Mouse (Mus musculus) heart, embryonic 16.5 days (tissue): ENCODE results near the gene Ldhb. TPM values are rescaled to one million over a fixed set of nuclear protein-coding genes. Genes with fewer than 3 reads are reported as not detected.
"Not testable (repeated sequence)": the region's sequence is repeated elsewhere in the genome, so short reads cannot be mapped to it uniquely, and the experiment has no call there.

Experiments used
- ATAC-seq: fragments of 200-750 bp; cut with Nextera tagmentation; replicated peaks from 2 replicates; pipeline ENCODE4 v1.8.0; 2017; ENCODE audit warnings: moderate number of reproducible peaks; ENCODE audit not compliant: insufficient read depth, low FRiP score; ENCODE audit errors: extremely low read depth
- H3K27ac ChIP-seq: fragments of 300-500 bp; sonication (generic); 2 replicates; pipeline ENCODE4 v1.5.1; 2014; ENCODE audit warnings: mild to moderate bottlenecking, low read length, control low read depth, moderate library complexity
- H3K27me3 ChIP-seq: fragments of 300-500 bp; sonication (generic); 2 replicates; pipeline ENCODE4 v1.6.1; 2014; ENCODE audit warnings: low read length, mixed read lengths; ENCODE audit not compliant: control insufficient read depth, insufficient read depth
- H3K36me3 ChIP-seq: fragments of 300-500 bp; sonication (generic); 2 replicates; pipeline ENCODE4 v1.6.1; 2014; ENCODE audit not compliant: control insufficient read depth, insufficient read depth
- H3K4me1 ChIP-seq: fragments of 300-500 bp; sonication (generic); 2 replicates; pipeline ENCODE4 v1.6.1; 2014; ENCODE audit warnings: low read length, mixed read lengths; ENCODE audit not compliant: control insufficient read depth, insufficient read depth
- H3K4me2 ChIP-seq: fragments of 300-500 bp; sonication (generic); 2 replicates; pipeline ENCODE4 v1.6.1; 2014; ENCODE audit warnings: low read depth, mild to moderate bottlenecking, control low read depth, low read length
- H3K4me3 ChIP-seq: fragments of 300-500 bp; sonication (generic); 2 replicates; pipeline ENCODE4 v1.5.1; 2014; ENCODE audit warnings: mild to moderate bottlenecking, control low read depth, low read length
- H3K9ac ChIP-seq: fragments of 300-500 bp; sonication (generic); 2 replicates; pipeline ENCODE4 v1.6.1; 2014; ENCODE audit warnings: low read length, control low read depth
- H3K9me3 ChIP-seq: fragments of 300-500 bp; sonication (generic); replicated peaks from 2 replicates; pipeline ENCODE4 v1.6.1; 2016; ENCODE audit warnings: low read length; ENCODE audit not compliant: control insufficient read depth
- WGBS: fragments of 180-500 bp; shearing (Covaris S2); extraction: QIAGEN DNeasy Blood & Tissue Kit; methylation state at CpG from one replicate; pipeline ENCODE4 v1.1.7; 2014; 5-methylcytosine and 5-hydroxymethylcytosine counted together
- polyA plus RNA-seq: library from polyadenylated mRNA; unstranded; fragments of >200 nt; fragmentation: Nextera tagmentation; extraction: Ambion mirVana; gene quantifications from 2 replicates; pipeline ENCODE4 v1.2.1, GENCODE M21; 2015

The Ldhb gene
- polyA plus RNA-seq, 1 experiment from 2014 or later: 1,779 TPM

DNA sequence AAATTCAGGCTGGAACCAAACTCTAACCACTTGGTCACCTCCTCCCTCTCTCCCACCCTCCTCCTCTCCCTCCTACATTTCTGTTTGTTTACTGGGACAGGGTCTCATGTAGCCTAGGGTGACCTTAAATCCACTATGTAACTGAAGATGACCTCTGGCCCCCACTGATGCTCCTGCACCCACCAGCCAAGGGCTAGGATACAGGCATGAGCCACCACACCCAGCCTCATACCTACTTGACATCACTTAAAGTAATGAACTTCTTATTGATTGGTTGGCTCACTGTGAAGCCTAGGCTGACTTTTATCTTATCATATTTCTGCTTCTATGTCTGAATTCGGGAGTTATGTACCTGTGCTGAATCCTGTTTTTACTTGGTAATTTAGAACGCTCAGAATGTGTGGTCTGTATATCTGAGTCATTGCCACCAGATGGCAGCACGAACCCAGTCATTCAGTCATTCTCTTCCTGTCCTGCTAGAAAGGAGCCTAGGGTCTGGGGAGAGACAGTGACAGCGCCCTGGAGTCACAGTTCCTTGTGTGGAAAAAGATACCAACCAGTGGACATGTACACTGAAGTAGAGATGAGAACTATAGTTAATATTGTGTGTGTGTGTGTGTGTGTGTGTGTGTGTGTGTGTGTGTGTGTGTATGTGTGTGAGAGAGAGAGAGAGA lies 17.0 kb upstream of the Ldhb start:
- peaks cover 4% of the 10 kb centered on the region; the same call in 1 of the 2 replicates for H3K4me1 ChIP-seq
- H3K4me2 ChIP-seq: no peak overlapping the region
- no peak overlapping the region for H3K9ac ChIP-seq
- peak; percentile 76 for ATAC-seq
- no peaks in the 10 kb centered on the region for H3K27me3 ChIP-seq
- no peak overlapping the region for H3K27ac ChIP-seq
- no peaks in the 10 kb centered on the region for H3K36me3 ChIP-seq
- WGBS: 4% methylated on average over 4 of the region's 4 CpGs
- H3K9me3 ChIP-seq: no peaks in the 10 kb centered on the region
- no peak overlapping the region for H3K4me3 ChIP-seq

DNA sequence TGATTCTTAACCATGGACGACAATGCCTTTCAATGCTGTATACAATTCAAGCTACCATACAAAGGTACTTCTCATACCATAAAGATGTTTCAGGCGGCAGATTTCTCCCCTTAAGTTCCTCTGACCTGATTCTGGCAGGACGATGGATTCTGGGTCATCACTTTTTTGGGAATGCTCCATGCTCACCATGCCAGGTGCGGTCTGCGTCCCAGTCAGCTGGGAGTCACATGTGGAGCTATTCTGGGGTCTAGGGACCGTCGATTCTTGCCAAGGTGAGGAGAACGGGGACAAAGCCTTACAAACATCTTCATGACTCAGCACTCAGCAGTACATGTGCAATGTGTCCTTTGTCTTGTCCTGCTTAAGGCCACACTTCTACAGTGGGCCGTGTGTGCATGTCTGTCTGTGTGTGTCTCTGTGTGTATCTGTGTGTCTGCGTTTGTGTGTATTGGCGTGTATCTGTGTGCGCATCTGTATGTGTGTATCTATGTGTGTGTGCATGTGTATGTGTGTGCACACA lies 13.9 kb upstream of the Ldhb start:
- Histone ChIP-seq H3K4me3 (no peak overlapping the region), H3K9me3 (no peaks in the 10 kb centered on the region), H3K4me1 (no peaks in the 10 kb centered on the region), H3K27me3 (no peaks in the 10 kb centered on the region), H3K36me3 (no peaks in the 10 kb centered on the region), H3K27ac (no peak overlapping the region), H3K4me2 (no peak overlapping the region), H3K9ac (no peak overlapping the region)
- WGBS: 73% methylated on average over 12 of the region's 12 CpGs
- ATAC-seq: no peak

DNA sequence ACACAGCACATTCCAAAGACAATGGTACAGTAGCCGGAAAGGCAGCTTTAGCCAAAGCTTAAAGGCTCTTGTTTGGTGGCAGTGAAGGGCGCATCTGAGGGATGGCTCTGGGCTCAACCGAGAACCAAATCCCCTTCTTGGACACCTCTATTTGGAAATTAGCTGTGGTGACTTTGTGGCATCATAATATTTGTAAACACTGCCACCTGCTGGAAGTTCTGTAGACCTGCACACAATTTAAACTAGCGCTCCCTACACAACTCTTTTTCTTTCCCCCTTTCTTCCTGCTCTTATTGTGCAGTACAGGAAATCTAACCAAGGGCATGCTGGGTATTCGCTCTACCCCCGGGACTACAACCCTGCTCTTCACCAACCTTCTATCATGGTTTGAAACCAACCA lies 11.4 kb upstream of the Ldhb start:
- no peak for ATAC-seq
- no peaks in the 10 kb centered on the region for H3K36me3 ChIP-seq
- WGBS: 9% methylated on average over 6 of the region's 6 CpGs
- no peaks in the 10 kb centered on the region for H3K27me3 ChIP-seq
- no peaks in the 10 kb centered on the region for H3K9me3 ChIP-seq
- no peaks in the 10 kb centered on the region for H3K4me1 ChIP-seq
- no peak overlapping the region for H3K4me3 ChIP-seq
- H3K4me2 ChIP-seq: no peak overlapping the region
- H3K27ac ChIP-seq: no peak overlapping the region
- no peak overlapping the region for H3K9ac ChIP-seq

DNA sequence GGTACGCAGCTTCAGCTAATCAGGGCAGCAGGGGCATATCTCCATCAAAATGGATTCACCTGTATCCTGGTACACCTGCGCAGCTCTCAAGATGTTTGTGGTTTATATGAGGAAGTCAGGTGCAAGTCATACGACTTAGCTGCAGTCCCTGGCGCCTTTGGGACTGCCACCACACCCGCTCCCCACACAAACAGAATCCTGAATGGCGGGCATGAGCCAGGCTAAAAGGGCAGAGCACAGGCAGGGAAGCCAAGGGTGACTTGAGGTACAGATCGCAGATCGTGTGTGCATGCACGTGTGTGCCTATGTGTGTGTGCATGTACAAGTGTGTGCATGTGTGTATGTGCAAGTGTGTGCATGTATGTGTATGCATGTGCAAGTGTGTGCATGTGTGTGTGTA lies 7.6 kb upstream of the Ldhb start:
- 63% methylated on average over 8 of the region's 9 CpGs for WGBS
- H3K9ac ChIP-seq, H3K27me3 ChIP-seq, H3K4me2 ChIP-seq, H3K4me3 ChIP-seq, H3K4me1 ChIP-seq, H3K9me3 ChIP-seq, H3K27ac ChIP-seq, H3K36me3 ChIP-seq, ATAC-seq: not testable (repeated sequence)

DNA sequence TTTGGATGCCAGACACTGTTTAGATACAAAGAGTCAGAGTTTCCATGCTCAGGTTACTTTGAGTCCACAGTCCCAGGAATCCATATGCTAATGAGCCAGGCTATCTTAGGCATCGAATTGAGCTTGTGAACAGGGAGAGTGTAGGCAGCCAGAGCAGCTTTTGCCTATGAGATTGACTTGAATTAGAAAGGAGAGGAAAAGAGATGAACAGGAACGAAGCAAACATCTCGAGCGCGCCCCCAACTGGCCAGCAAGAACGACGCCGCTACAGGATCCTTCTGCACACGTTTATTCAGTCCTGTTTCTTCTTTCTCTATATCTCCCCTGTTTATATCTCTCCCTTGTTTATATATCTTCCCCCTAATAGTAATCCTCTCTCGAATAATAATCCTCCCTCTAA lies 7.2 kb upstream of the Ldhb start:
- Histone ChIP-seq H3K27me3 (no peaks in the 10 kb centered on the region), H3K4me2 (no peak overlapping the region), H3K4me3 (no peak overlapping the region), H3K9ac (no peak overlapping the region), H3K36me3 (no peaks in the 10 kb centered on the region), H3K9me3 (no peaks in the 10 kb centered on the region), H3K4me1 (no peaks in the 10 kb centered on the region), H3K27ac (no peak overlapping the region)
- WGBS: 7% methylated on average over 10 of the region's 10 CpGs
- ATAC-seq: no peak

DNA sequence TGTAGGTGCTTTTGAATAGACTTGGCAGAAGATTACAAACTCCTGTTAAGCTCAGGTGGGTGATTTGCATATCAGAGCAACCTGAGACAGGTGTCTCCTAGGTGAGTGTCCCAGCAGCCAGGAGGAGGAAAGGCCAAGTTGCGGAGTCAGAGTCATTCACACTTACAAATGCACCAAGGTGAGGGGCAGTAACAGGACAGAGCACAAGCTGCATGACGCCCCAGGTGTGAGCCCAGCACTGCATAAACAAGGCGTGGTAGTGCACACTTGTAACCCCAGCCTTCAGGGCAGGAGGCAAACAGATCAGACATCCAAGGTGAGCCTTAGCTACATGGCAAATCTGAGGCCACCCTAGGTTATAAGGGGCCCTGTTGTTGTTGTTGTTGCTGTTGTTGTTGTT lies 5.1 kb upstream of the Ldhb start:
- Histone ChIP-seq H3K4me1 (peaks cover 16% of the 10 kb centered on the region), H3K27me3 (no peaks in the 10 kb centered on the region), H3K27ac (no peak overlapping the region), H3K4me3 (no peak overlapping the region), H3K4me2 (no peak overlapping the region), H3K9me3 (no peaks in the 10 kb centered on the region), H3K9ac (no peak overlapping the region), H3K36me3 (no peaks in the 10 kb centered on the region)
- no peak for ATAC-seq
- WGBS: 44% methylated on average over 3 of the region's 3 CpGs

DNA sequence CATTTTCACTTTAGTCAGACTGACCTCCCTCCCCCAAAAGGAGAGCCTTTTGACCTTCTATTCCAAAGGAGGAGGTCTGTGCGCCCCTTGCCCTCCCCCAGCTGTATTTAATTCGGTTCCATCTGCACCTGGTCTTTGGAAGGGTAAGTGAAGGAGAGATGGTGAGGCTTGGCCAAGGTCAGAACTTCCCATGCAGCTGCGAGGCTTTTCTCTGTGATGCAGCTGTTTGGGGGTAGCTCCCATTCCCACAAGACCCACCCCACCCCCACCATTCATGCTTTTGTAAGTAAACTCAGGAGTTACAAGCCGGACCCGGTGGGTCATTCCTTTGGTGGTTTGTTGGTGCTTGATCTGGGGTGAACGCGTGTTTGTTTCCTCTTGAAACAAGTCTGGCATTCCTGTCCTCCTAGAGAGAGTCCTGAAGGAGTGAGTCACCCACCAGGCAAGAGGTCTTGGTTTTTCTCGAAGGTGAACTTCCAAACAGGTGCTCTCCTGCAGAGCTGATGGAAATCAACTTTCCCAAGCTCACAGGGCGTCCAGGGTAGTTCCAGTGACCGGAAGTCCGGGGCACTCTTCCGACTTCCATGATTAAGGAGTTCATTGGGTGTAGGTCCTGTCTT lies 3.9 kb upstream of the Ldhb start:
- no peak for ATAC-seq
- peaks cover 16% of the 10 kb centered on the region for H3K4me1 ChIP-seq
- H3K9me3 ChIP-seq: no peaks in the 10 kb centered on the region
- H3K27ac ChIP-seq: no peak overlapping the region
- no peak overlapping the region for H3K9ac ChIP-seq
- H3K36me3 ChIP-seq: no peaks in the 10 kb centered on the region
- no peaks in the 10 kb centered on the region for H3K27me3 ChIP-seq
- H3K4me2 ChIP-seq: no peak overlapping the region
- no peak overlapping the region for H3K4me3 ChIP-seq
- WGBS: 29% methylated on average over 12 of the region's 12 CpGs

DNA sequence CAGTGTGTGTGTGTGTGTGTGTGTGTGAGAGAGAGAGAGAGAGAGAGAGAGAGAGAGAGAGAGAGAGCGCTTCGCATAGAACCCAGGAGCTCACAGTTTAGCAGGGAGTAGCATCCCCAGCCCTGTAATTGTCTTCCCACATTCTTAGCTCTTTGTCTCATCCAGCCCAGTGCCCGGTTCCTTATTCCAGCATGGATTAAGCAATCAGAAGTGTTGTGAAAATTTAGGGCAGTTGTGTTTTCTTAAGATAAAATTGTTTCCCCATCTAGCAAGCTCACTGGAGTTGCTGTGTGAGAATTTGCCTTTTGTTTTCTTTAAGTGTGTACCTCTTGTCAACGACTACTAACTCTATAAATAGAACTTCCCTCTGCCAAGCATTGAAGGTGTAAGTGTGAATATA lies 906 bp upstream of the Ldhb start:
- peaks cover 23% of the 10 kb centered on the region for H3K4me1 ChIP-seq
- H3K9me3 ChIP-seq: no peaks in the 10 kb centered on the region
- 26% methylated on average over 4 of the region's 4 CpGs for WGBS
- no peak overlapping the region; the same call in 1 of the 2 replicates for H3K9ac ChIP-seq
- ATAC-seq: no peak
- no peaks in the 10 kb centered on the region for H3K27me3 ChIP-seq
- peak overlapping the region; percentile 81; the same call in 1 of the 2 replicates for H3K4me2 ChIP-seq
- H3K27ac ChIP-seq: peak overlapping the region; percentile 97
- peaks cover 6% of the 10 kb centered on the region; the same call in 1 of the 2 replicates for H3K36me3 ChIP-seq
- H3K4me3 ChIP-seq: no peak overlapping the region

DNA sequence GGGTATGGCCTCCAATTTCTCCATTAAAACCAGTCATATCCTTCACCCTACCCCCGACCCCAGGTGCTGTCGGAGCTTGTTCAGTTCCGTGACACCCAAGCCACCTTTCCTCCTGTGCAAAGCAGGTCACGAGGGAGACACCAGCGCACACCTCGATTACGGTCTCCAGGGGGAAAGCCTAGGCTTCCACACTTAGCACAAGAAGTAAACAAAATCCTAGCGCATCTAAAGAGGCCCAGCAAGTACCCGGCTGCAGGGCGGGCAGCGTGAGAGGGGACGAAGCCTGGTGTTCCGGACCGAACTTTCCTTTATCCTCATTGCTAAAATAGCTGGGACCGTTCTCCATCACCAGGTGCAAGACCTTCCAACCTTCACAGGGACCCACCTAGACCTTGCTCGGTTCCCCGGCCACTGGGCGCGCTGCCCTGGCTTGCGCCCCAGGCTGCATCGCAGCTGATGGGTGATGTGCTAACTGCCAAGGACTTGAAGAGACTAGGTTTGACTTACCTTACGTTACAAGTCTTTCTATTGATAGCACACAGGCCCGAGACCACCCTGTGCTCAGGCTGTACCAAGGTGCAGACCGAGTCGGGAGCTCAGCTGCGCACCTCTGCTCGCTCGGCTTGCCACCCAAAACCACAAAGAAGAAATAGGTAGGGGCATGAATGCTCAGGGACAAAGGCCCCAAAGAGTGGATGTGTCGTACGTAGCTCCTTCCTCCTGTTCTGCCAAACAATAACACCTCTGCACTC lies 548 bp downstream of the Ldhb start:
- Histone ChIP-seq H3K36me3 (peaks cover 16% of the 10 kb centered on the region), H3K4me2 (peak overlapping the region; percentile 81), H3K27me3 (no peaks in the 10 kb centered on the region), H3K9me3 (no peaks in the 10 kb centered on the region), H3K4me3 (peak overlapping the region; percentile 86), H3K27ac (peak overlapping the region; percentile 97), H3K9ac (peak overlapping the region; percentile 92), H3K4me1 (peaks cover 23% of the 10 kb centered on the region)
- ATAC-seq: peak; percentile 39
- 3% methylated on average over 30 of the region's 30 CpGs for WGBS
